Mouse (Mus musculus) midbrain, embryonic 11.5 days (tissue): ENCODE measurements around the gene Vill. TPM values are rescaled to one million over a fixed set of nuclear protein-coding genes. Genes with fewer than 3 reads are reported as not detected.

Experiments
- ATAC-seq: fragments of 200-750 bp; cut with Nextera tagmentation; 2 replicates; pipeline ENCODE4 v1.8.0; 2017; ENCODE audit warnings: moderate TSS enrichment, moderate library complexity; ENCODE audit not compliant: low FRiP score
- DNase-seq: peaks from one replicate; pipeline ENCODE4 v3.0.0; 2015; ENCODE audit warnings: low spot score; ENCODE audit errors: missing footprints
- H3K27ac ChIP-seq: fragments of 300-500 bp; sonication (generic); 2 replicates; pipeline ENCODE4 v1.5.1; 2014; ENCODE audit warnings: low read depth, low read length
- H3K27me3 ChIP-seq: fragments of 300-500 bp; sonication (generic); 2 replicates; pipeline ENCODE4 v1.6.1; 2014; ENCODE audit warnings: mild to moderate bottlenecking, low read length, moderate library complexity, mixed read lengths; ENCODE audit not compliant: control insufficient read depth, insufficient read depth
- H3K36me3 ChIP-seq: fragments of 300-500 bp; sonication (generic); 2 replicates; pipeline ENCODE4 v1.6.1; 2014; ENCODE audit warnings: mild to moderate bottlenecking, low read length, moderate library complexity, mixed read lengths; ENCODE audit not compliant: control insufficient read depth, insufficient read depth
- H3K4me1 ChIP-seq: fragments of 300-500 bp; sonication (generic); 2 replicates; pipeline ENCODE4 v1.6.1; 2014; ENCODE audit warnings: low read length; ENCODE audit not compliant: control insufficient read depth, insufficient read depth
- H3K4me2 ChIP-seq: fragments of 300-500 bp; sonication (generic); 2 replicates; pipeline ENCODE4 v1.6.1; 2014; ENCODE audit warnings: mild to moderate bottlenecking, moderate library complexity
- H3K4me3 ChIP-seq: fragments of 300-500 bp; sonication (generic); 2 replicates; pipeline ENCODE4 v1.5.1; 2014; ENCODE audit warnings: low read depth, low read length
- H3K9ac ChIP-seq: fragments of 300-500 bp; sonication (generic); 2 replicates; pipeline ENCODE4 v1.6.1; 2014; ENCODE audit warnings: low read length
- H3K9me3 ChIP-seq: fragments of 300-500 bp; sonication (generic); 2 replicates; pipeline ENCODE4 v1.6.1; 2016; ENCODE audit warnings: low read length; ENCODE audit not compliant: control insufficient read depth
- whole genome bisulfite sequencing: fragments of 180-500 bp; shearing (Covaris S2); extraction: QIAGEN DNeasy Blood & Tissue Kit; methylation state at CpG from one replicate; pipeline ENCODE4 v1.1.7; 2014; 5-methylcytosine and 5-hydroxymethylcytosine counted together
- polyA plus RNA-seq: library from polyadenylated mRNA; unstranded; fragments of >200 nt; fragmentation: Nextera tagmentation; extraction: Ambion mirVana; gene quantifications from 2 replicates; pipeline ENCODE4 v1.2.1, GENCODE M21; 2014

The Vill gene
- polyA plus RNA-seq, 1 experiment from 2014 or later: 8.3 TPM

- Histone ChIP-seq H3K27me3 (no peaks in the 10 kb centered on the region; the same call in 1 of the 2 replicates), H3K4me3 (no peak overlapping the region), H3K36me3 (no peaks in the 10 kb centered on the region), H3K9me3 (no peaks in the 10 kb centered on the region), H3K4me1 (peaks cover 17% of the 10 kb centered on the region), H3K9ac (no peak overlapping the region), H3K4me2 (no peak overlapping the region), H3K27ac (no peak overlapping the region)
- 50% methylated on average over 1 of the region's 1 CpGs for WGBS
- ATAC-seq: no peak
- DNase-seq: no peak
Observed at GRCm38 (mm10) chr9:119086451-119086850, 33.9 kb downstream of the Vill start.

- Histone ChIP-seq H3K27ac (no peak overlapping the region), H3K4me2 (no peak overlapping the region), H3K4me3 (no peak overlapping the region), H3K4me1 (peaks cover 11% of the 10 kb centered on the region), H3K9ac (no peak overlapping the region), H3K27me3 (peaks cover 7% of the 10 kb centered on the region), H3K9me3 (no peaks in the 10 kb centered on the region), H3K36me3 (no peaks in the 10 kb centered on the region)
- ATAC-seq (no peak), DNase-seq (no peak)
- 92% methylated on average over 5 of the region's 5 CpGs for WGBS
Observed at GRCm38 (mm10) chr9:119087309-119087708, 34.7 kb downstream of the Vill start.

- DNase-seq (peak; percentile 99), ATAC-seq (peak; percentile 67)
- H3K9me3 ChIP-seq: no peaks in the 10 kb centered on the region
- H3K27me3 ChIP-seq: peaks cover 16% of the 10 kb centered on the region
- peaks cover 11% of the 10 kb centered on the region for H3K4me1 ChIP-seq
- peak overlapping the region; percentile 38; the same call in 1 of the 2 replicates for H3K9ac ChIP-seq
- peak overlapping the region; percentile 23; the same call in 1 of the 2 replicates for H3K4me3 ChIP-seq
- no peak overlapping the region for H3K27ac ChIP-seq
- no peaks in the 10 kb centered on the region for H3K36me3 ChIP-seq
- H3K4me2 ChIP-seq: peak overlapping the region; percentile 45
- WGBS: 1% methylated on average over 24 of the region's 24 CpGs
Observed at GRCm38 (mm10) chr9:119088148-119088801, 35.7 kb downstream of the Vill start.

- whole genome bisulfite sequencing: 75% methylated on average over 7 of the region's 7 CpGs
- Histone ChIP-seq H3K4me3 (no peak overlapping the region), H3K9ac (no peak overlapping the region), H3K4me1 (peaks cover 15% of the 10 kb centered on the region), H3K27me3 (peaks cover 23% of the 10 kb centered on the region), H3K27ac (no peak overlapping the region), H3K4me2 (no peak overlapping the region), H3K36me3 (no peaks in the 10 kb centered on the region), H3K9me3 (no peaks in the 10 kb centered on the region)
- no peak for ATAC-seq
- DNase-seq: no peak
Observed at GRCm38 (mm10) chr9:119089437-119089836, 36.9 kb downstream of the Vill start.

GRCm38 (mm10) chr9:119090462-119090861, 37.9 kb downstream of the Vill start:
- peaks cover 23% of the 10 kb centered on the region for H3K27me3 ChIP-seq
- 90% methylated on average over 5 of the region's 5 CpGs for WGBS
- peaks cover 15% of the 10 kb centered on the region for H3K4me1 ChIP-seq
- H3K9me3 ChIP-seq: no peaks in the 10 kb centered on the region
- no peak for ATAC-seq
- H3K36me3 ChIP-seq: no peaks in the 10 kb centered on the region
- H3K4me3 ChIP-seq: no peak overlapping the region
- DNase-seq: no peak
- H3K4me2 ChIP-seq: no peak overlapping the region
- H3K27ac ChIP-seq: no peak overlapping the region
- H3K9ac ChIP-seq: no peak overlapping the region

- ATAC-seq (peak; percentile 10; the same call in 1 of the 2 replicates), DNase-seq (no peak)
- Histone ChIP-seq H3K9ac (no peak overlapping the region), H3K4me1 (peaks cover 15% of the 10 kb centered on the region), H3K9me3 (no peaks in the 10 kb centered on the region), H3K27me3 (peaks cover 23% of the 10 kb centered on the region), H3K4me3 (peak overlapping the region; percentile 49), H3K4me2 (peak overlapping the region; percentile 76), H3K36me3 (no peaks in the 10 kb centered on the region), H3K27ac (no peak overlapping the region)
- WGBS: 60% methylated on average over 12 of the region's 12 CpGs
Observed at GRCm38 (mm10) chr9:119091581-119092310, 39.2 kb downstream of the Vill start.

GRCm38 (mm10) chr9:119092473-119093418, 40.2 kb downstream of the Vill start:
- DNase-seq (peak; percentile 95), ATAC-seq (no peak)
- H3K4me3 ChIP-seq: peak overlapping the region; percentile 49
- H3K9ac ChIP-seq: peak overlapping the region; percentile 61
- H3K9me3 ChIP-seq: no peaks in the 10 kb centered on the region
- no peaks in the 10 kb centered on the region for H3K36me3 ChIP-seq
- WGBS: 4% methylated on average over 45 of the region's 45 CpGs
- H3K4me1 ChIP-seq: peaks cover 15% of the 10 kb centered on the region
- H3K4me2 ChIP-seq: peak overlapping the region; percentile 76
- H3K27ac ChIP-seq: no peak overlapping the region
- peaks cover 23% of the 10 kb centered on the region for H3K27me3 ChIP-seq

- peak; percentile 93 for DNase-seq
- peak; percentile 83 for ATAC-seq
- H3K9ac ChIP-seq: peak within 1 kb of the TSS; percentile 61
- no peaks in the 10 kb centered on the region for H3K36me3 ChIP-seq
- no peaks in the 10 kb centered on the region for H3K9me3 ChIP-seq
- H3K4me2 ChIP-seq: peak within 1 kb of the TSS; percentile 76
- no peak within 1 kb of the TSS for H3K27ac ChIP-seq
- peaks cover 23% of the 10 kb centered on the region for H3K27me3 ChIP-seq
- WGBS: 8% methylated on average over 45 of the region's 45 CpGs
- H3K4me3 ChIP-seq: peak within 1 kb of the TSS; percentile 49
- peaks cover 12% of the 10 kb centered on the region for H3K4me1 ChIP-seq
Observed at GRCm38 (mm10) chr9:119093419-119094295, 41.1 kb downstream of the Vill start, which contains the start of gene Plcd1. TSS of gene Plcd1 (minus strand) at chr9:119093502.
